Mouse (Mus musculus) left cerebral cortex, adult 9 months (tissue): ENCODE data around the gene Stum.
"Not testable (repeated sequence)": the region's sequence is repeated elsewhere in the genome, so short reads cannot be mapped to it uniquely, and the experiment has no call there.

Source experiments
- DNase-seq, 2 experiments: peaks; one replicate each; pipeline ENCODE4 v3.0.0; 2022; ENCODE audit warnings: low spot score in 2 of 2

Gene Stum

GRCm38 (mm10) chr1:180405576-180406335 is 77.5 kb downstream of the Stum start:
- DNase-seq, result no peak

GRCm38 (mm10) chr1:180404706-180405105 is 78.6 kb downstream of the Stum start:
- DNase-seq, result no peak

- no peak for DNase-seq
Observed at GRCm38 (mm10) chr1:180403694-180404606, 79.4 kb downstream of the Stum start.

- DNase-seq, result no peak
Observed at GRCm38 (mm10) chr1:180403357-180403693, 80.0 kb downstream of the Stum start.

GRCm38 (mm10) chr1:180402481-180403081 is 80.7 kb downstream of the Stum start:
- DNase-seq, result no peak

GRCm38 (mm10) chr1:180401725-180402124 is 81.6 kb downstream of the Stum start:
- no peak for DNase-seq

GRCm38 (mm10) chr1:180400691-180401455 is 82.4 kb downstream of the Stum start:
- no peak for DNase-seq

GRCm38 (mm10) chr1:180398446-180398845 is 84.9 kb downstream of the Stum start:
- DNase-seq, result no peak

GRCm38 (mm10) chr1:180397734-180398133 is 85.6 kb downstream of the Stum start:
- DNase-seq, result no peak

- no peak for DNase-seq
Observed at GRCm38 (mm10) chr1:180393873-180394272, 89.4 kb downstream of the Stum start.

GRCm38 (mm10) chr1:180393017-180393797 is 90.1 kb downstream of the Stum start:
- no peak for DNase-seq

GRCm38 (mm10) chr1:180392137-180392798 is 91.0 kb downstream of the Stum start:
- no peak for DNase-seq

- no peak for DNase-seq
Observed at GRCm38 (mm10) chr1:180391575-180391945, 91.7 kb downstream of the Stum start.

- no peak for DNase-seq
Observed at GRCm38 (mm10) chr1:180390746-180391574, 92.3 kb downstream of the Stum start.

- DNase-seq, result no peak
Observed at GRCm38 (mm10) chr1:180390321-180390731, 93.0 kb downstream of the Stum start.

GRCm38 (mm10) chr1:180389213-180389760 is 94.0 kb downstream of the Stum start:
- DNase-seq, result not testable (repeated sequence)

- DNase-seq, result no peak
Observed at GRCm38 (mm10) chr1:180388481-180388880, 94.8 kb downstream of the Stum start.

- DNase-seq, result no peak
Observed at GRCm38 (mm10) chr1:180387750-180388480, 95.4 kb downstream of the Stum start.
